Mouse (Mus musculus) Muller cell, postnatal 12 days (primary cell): ENCODE results near the gene Cyp27b1.

Experiments
- DNase-seq: peaks from one replicate; pipeline ENCODE4 v3.0.0-alpha.2; 2015; ENCODE audit errors: inconsistent ontology term

Gene Cyp27b1

GRCm38 (mm10) chr10:127047954-127048353 is at the start of gene Cyp27b1:
Cyp27b1 (plus strand) TSS chr10:127048250.
- DNase-seq = no peak

- no peak for DNase-seq
Measured at GRCm38 (mm10) chr10:127000529-127000928, 47.5 kb upstream of the Cyp27b1 start, which contains the start of gene Avil. Avil (plus strand) TSS chr10:127000709.

GRCm38 (mm10) chr10:127001297-127001696 is 46.8 kb upstream of the Cyp27b1 start:
- no peak for DNase-seq

GRCm38 (mm10) chr10:127002056-127002455 is 46.0 kb upstream of the Cyp27b1 start:
- no peak for DNase-seq

GRCm38 (mm10) chr10:127002765-127003164 is 45.3 kb upstream of the Cyp27b1 start:
- no peak for DNase-seq

- no peak for DNase-seq
Measured at GRCm38 (mm10) chr10:127003334-127003733, 44.7 kb upstream of the Cyp27b1 start.

- DNase-seq = no peak
Measured at GRCm38 (mm10) chr10:127003806-127004205, 44.2 kb upstream of the Cyp27b1 start.

- DNase-seq = no peak
Measured at GRCm38 (mm10) chr10:127016488-127016887, 31.6 kb upstream of the Cyp27b1 start.

GRCm38 (mm10) chr10:127017071-127017470 is 31.0 kb upstream of the Cyp27b1 start:
- DNase-seq = no peak

- no peak for DNase-seq
Measured at GRCm38 (mm10) chr10:127018422-127018821, 29.6 kb upstream of the Cyp27b1 start.

- peak; percentile 88 for DNase-seq
Measured at GRCm38 (mm10) chr10:127030336-127031296, 17.4 kb upstream of the Cyp27b1 start, which contains the start of gene Tsfm. Tsfm (minus strand) TSS chr10:127030840.

GRCm38 (mm10) chr10:127033301-127033741 is 14.7 kb upstream of the Cyp27b1 start:
- no peak for DNase-seq

- DNase-seq = no peak
Measured at GRCm38 (mm10) chr10:127036273-127036672, 11.8 kb upstream of the Cyp27b1 start.

GRCm38 (mm10) chr10:127037641-127038040 is 10.4 kb upstream of the Cyp27b1 start:
- DNase-seq = no peak

- DNase-seq = peak; percentile 61
Measured at GRCm38 (mm10) chr10:127040569-127041214, 7.4 kb upstream of the Cyp27b1 start.

- DNase-seq = peak; percentile 72
Measured at GRCm38 (mm10) chr10:127041274-127041766, 6.7 kb upstream of the Cyp27b1 start, which contains the start of the genes Mettl1 and Eef1akmt3. Mettl1 (plus strand) TSS chr10:127041414. Eef1akmt3 (minus strand) TSS chr10:127041513.

- DNase-seq = peak; percentile 95
Measured at GRCm38 (mm10) chr10:127041774-127042338, 6.2 kb upstream of the Cyp27b1 start.

GRCm38 (mm10) chr10:127042468-127043115 is 5.5 kb upstream of the Cyp27b1 start:
- no peak for DNase-seq

GRCm38 (mm10) chr10:127043187-127043586 is 4.9 kb upstream of the Cyp27b1 start:
- DNase-seq = no peak

- no peak for DNase-seq
Measured at GRCm38 (mm10) chr10:127048608-127049394, 751 bp downstream of the Cyp27b1 start.
